ENCODE assay signal across 8 mouse cellular contexts in the genomic region with DNA sequence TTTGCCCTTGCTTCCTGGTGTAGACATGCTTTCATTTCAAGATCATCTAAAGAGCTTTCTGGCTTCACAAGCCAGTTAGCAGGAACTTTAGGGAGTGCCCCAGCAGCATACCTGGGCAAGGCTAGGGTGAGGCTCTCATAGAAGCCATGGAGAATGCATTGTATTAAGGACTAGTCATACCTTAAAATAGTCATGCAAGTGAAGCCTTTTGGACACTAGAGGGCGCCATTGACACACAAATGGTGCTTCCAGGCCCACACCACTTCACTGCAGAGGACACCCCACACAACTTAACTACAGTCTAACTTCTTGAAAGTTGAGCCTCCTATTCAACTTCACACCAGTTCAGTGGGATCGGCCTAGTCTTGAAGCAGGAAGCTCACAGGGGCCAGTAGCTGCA. TPM values are rescaled to one million over a fixed set of nuclear protein-coding genes. Genes with fewer than 3 reads are reported as not detected.
DNase-seq lines count a peak whose midpoint lies in the region; ATAC-seq and TF ChIP-seq lines count a peak whose summit lies in the region.

No protein-coding gene starts in this region.

- no peak overlapping the region for H3K4me2 ChIP-seq in embryonic facial prominence, embryonic 14.5 days (ENCODE audit: low read depth, low read length)
- no peak overlapping the region for H3K4me2 ChIP-seq in limb, embryonic 13.5 days (replicated peaks)
- H3K4me2 ChIP-seq in midbrain, postnatal 0 days (ENCODE audit: low read depth, low read length, poor library complexity, severe bottlenecking), result no peak overlapping the region

- peak; percentile 93 for ATAC-seq in embryonic facial prominence, embryonic 14.5 days (ENCODE audit: low read depth)
- peak; percentile 93 for ATAC-seq in limb, embryonic 13.5 days (ENCODE audit: low FRiP score, low read depth)
- peak; percentile 62 for ATAC-seq in midbrain, postnatal 0 days (ENCODE audit: low FRiP score)

- H3K36me3 ChIP-seq in embryonic facial prominence, embryonic 14.5 days (ENCODE audit: control insufficient read depth, insufficient read depth, low read length), result no peaks in the 10 kb centered on the region
- H3K36me3 ChIP-seq in limb, embryonic 13.5 days, result no peaks in the 10 kb centered on the region
- no peaks in the 10 kb centered on the region for H3K36me3 ChIP-seq in midbrain, postnatal 0 days (ENCODE audit: insufficient read depth, low read length)

- H3K9me3 ChIP-seq in embryonic facial prominence, embryonic 14.5 days (ENCODE audit: control insufficient read depth, low read length), result 0 out of 2 replicates have a peak, but pooled peaks cover 3% of the 10 kb centered on the region
- no peaks in the 10 kb centered on the region for H3K9me3 ChIP-seq in limb, embryonic 13.5 days
- no peaks in the 10 kb centered on the region for H3K9me3 ChIP-seq in midbrain, postnatal 0 days (ENCODE audit: low read length)

- no peaks in the 10 kb centered on the region for H3K27me3 ChIP-seq in embryonic facial prominence, embryonic 14.5 days (replicated peaks; ENCODE audit: control insufficient read depth, insufficient read depth, low read length)
- no peaks in the 10 kb centered on the region for H3K27me3 ChIP-seq in limb, embryonic 13.5 days
- no peaks in the 10 kb centered on the region for H3K27me3 ChIP-seq in midbrain, postnatal 0 days (ENCODE audit: insufficient read depth, low read length)

- WGBS in bone marrow, adult 2 months, result 0% methylated on average over 2 of the region's 2 CpGs
- 4% methylated on average over 2 of the region's 2 CpGs for WGBS in embryonic facial prominence, embryonic 14.5 days
- 4% methylated on average over 2 of the region's 2 CpGs for WGBS in limb, embryonic 13.5 days
- 5% methylated on average over 2 of the region's 2 CpGs for WGBS in midbrain, postnatal 0 days

- H3K27ac ChIP-seq in bone marrow, adult 2 months (ENCODE audit: control insufficient read depth, insufficient read depth, low read depth, low read length, poor library complexity), result no peak overlapping the region
- no peak overlapping the region for H3K27ac ChIP-seq in embryonic facial prominence, embryonic 14.5 days (replicated peaks; ENCODE audit: low read depth, low read length)
- H3K27ac ChIP-seq in limb, embryonic 13.5 days, result no peak overlapping the region
- H3K27ac ChIP-seq in midbrain, postnatal 0 days (ENCODE audit: low read depth, low read length), result no peak overlapping the region

- no peak for TF ChIP-seq POLR2A in bone marrow, adult 2 months (IDR thresholded peaks at IDR 0.05; ENCODE audit: borderline replicate concordance, control insufficient read depth, low read depth, low read length)

- peak; percentile 85 to 87 for DNase-seq in B cell, adult 2 months
- DNase-seq in embryonic facial prominence, embryonic 14.5 days (ENCODE audit: low spot score), result peak; percentile 93
- peak; percentile 82 to 87 for DNase-seq in heart, adult 9 months (ENCODE audit: low spot score in 2 of 2)
- peak; percentile 90 for DNase-seq in kidney, adult 9 months
- DNase-seq in midbrain, postnatal 0 days (ENCODE audit: low spot score), result peak; percentile 91
- DNase-seq in spleen, postnatal 4 days (ENCODE audit: low spot score in 2 of 2), result peak; percentile 77 to 91

- no peak overlapping the region for H3K4me3 ChIP-seq in bone marrow, adult 2 months (replicated peaks; ENCODE audit: control insufficient read depth, low read depth, low read length)
- H3K4me3 ChIP-seq in embryonic facial prominence, embryonic 14.5 days (ENCODE audit: low read depth, low read length), result no peak overlapping the region
- H3K4me3 ChIP-seq in limb, embryonic 13.5 days, result no peak overlapping the region
- H3K4me3 ChIP-seq in midbrain, postnatal 0 days (ENCODE audit: low read depth, low read length), result no peak overlapping the region

- TF ChIP-seq CTCF in bone marrow, adult 2 months (IDR thresholded peaks at IDR 0.05; ENCODE audit: control insufficient read depth, insufficient read depth, low read length), result peak; percentile 89
- peak; percentile 96 for TF ChIP-seq CTCF in midbrain, postnatal 0 days (IDR thresholded peaks at IDR 0.05)

- H3K4me1 ChIP-seq in bone marrow, adult 2 months (ENCODE audit: control insufficient read depth, insufficient read depth, low read length), result peaks cover 6% of the 10 kb centered on the region; the same call in 1 of the 2 replicates
- no peaks in the 10 kb centered on the region for H3K4me1 ChIP-seq in embryonic facial prominence, embryonic 14.5 days (ENCODE audit: control insufficient read depth, insufficient read depth, low read length)
- no peaks in the 10 kb centered on the region for H3K4me1 ChIP-seq in limb, embryonic 13.5 days
- H3K4me1 ChIP-seq in midbrain, postnatal 0 days (ENCODE audit: insufficient read depth, low read length), result no peaks in the 10 kb centered on the region

- H3K9ac ChIP-seq in embryonic facial prominence, embryonic 14.5 days (ENCODE audit: low read depth, low read length), result no peak overlapping the region
- H3K9ac ChIP-seq in limb, embryonic 13.5 days, result no peak overlapping the region
- no peak overlapping the region for H3K9ac ChIP-seq in midbrain, postnatal 0 days (replicated peaks; ENCODE audit: low read length, poor library complexity, severe bottlenecking)

RNA-seq across cellular contexts. Expression of a gene that starts 27.5 kb away (rescaled TPM):
- polyA plus RNA-seq in bone marrow, adult 2 months (2011; ENCODE audit: insufficient read depth, insufficient read length, low replicate concordance, missing spikeins), result 147 and 309 TPM in 2 replicates
- polyA plus RNA-seq in embryonic facial prominence, embryonic 14.5 days (2014; fragmentation: Nextera tagmentation; extraction: Ambion mirVana), result 172 and 212 TPM in 2 replicates
- 225 and 237 TPM in 2 replicates for polyA plus RNA-seq in limb, embryonic 13.5 days (2015; fragmentation: Nextera tagmentation; extraction: Ambion mirVana)
- total RNA-seq in midbrain, postnatal 0 days (2014; rRNA removed), result 56.2 and 65.8 TPM in 2 replicates
- 85.1 and 93.8 TPM in 2 replicates for polyA plus RNA-seq in midbrain, postnatal 0 days (2015; fragmentation: Nextera tagmentation; extraction: Ambion mirVana)
